Comparison of ENCODE assay signal across 9 mouse cellular contexts in genomic region chr13:90840530-90841212, GRCm38 (mm10).
A peak's percentile ranks its signal among the peaks of the same experiment; 100 is the strongest.
DNase-seq lines count a peak whose midpoint lies in the region; ATAC-seq and TF ChIP-seq lines count a peak whose summit lies in the region.
"Had no signal": no experiment of that assay in that cellular context is flagged by ENCODE, and none has a peak within 500 bp of the region (broad histone marks: within the 10 kb centered on the region; RNA-seq: fewer than 3 reads in every experiment).

No protein-coding gene starts in this region.

- H3K27me3 ChIP-seq in forebrain, embryonic 16.5 days (replicated peaks; ENCODE audit: control insufficient read depth, insufficient read depth, low read length): no peaks in the 10 kb centered on the region
- H3K27me3 ChIP-seq in intestine, postnatal 0 days (replicated peaks; ENCODE audit: control insufficient read depth, insufficient read depth, low read length): no peaks in the 10 kb centered on the region
- H3K27me3 ChIP-seq: megakaryocyte, embryonic 14.5 days had no signal

- H3K36me3 ChIP-seq in forebrain, embryonic 16.5 days (ENCODE audit: control insufficient read depth, insufficient read depth): no peaks in the 10 kb centered on the region
- H3K36me3 ChIP-seq in intestine, postnatal 0 days (ENCODE audit: control insufficient read depth, insufficient read depth): no peaks in the 10 kb centered on the region

- peak; percentile 9 to 49 for DNase-seq in frontal cortex, postnatal 36 days (ENCODE audit: low spot score in 2 of 2)
- DNase-seq in frontal cortex, postnatal 25 days (ENCODE audit: low spot score in 2 of 2): no peak
- DNase-seq in A20 (ENCODE audit: low read depth, low spot score): peak; percentile 76
- DNase-seq in brain, embryonic 18.5 days (ENCODE audit: low read depth, low spot score): peak; percentile 71
- DNase-seq in lung, postnatal 25 days (ENCODE audit: low spot score): peak; percentile 55
- peak; percentile 7 for DNase-seq in testis, postnatal 14 days (ENCODE audit: low spot score)

- no peak overlapping the region for H3K4me2 ChIP-seq in forebrain, embryonic 16.5 days (ENCODE audit: low read length)
- H3K4me2 ChIP-seq in intestine, postnatal 0 days (replicated peaks; ENCODE audit: low read depth): peak overlapping the region; percentile 24; the same call in 1 of the 2 replicates

- no peak overlapping the region for H3K27ac ChIP-seq in forebrain, embryonic 16.5 days (ENCODE audit: low read length)
- H3K27ac ChIP-seq in intestine, postnatal 0 days (ENCODE audit: low read depth, low read length): no peak overlapping the region

- H3K4me1 ChIP-seq in forebrain, embryonic 16.5 days (replicated peaks; ENCODE audit: control insufficient read depth, insufficient read depth, low read length): peaks cover 4% of the 10 kb centered on the region; the same call in 1 of the 2 replicates
- no peaks in the 10 kb centered on the region for H3K4me1 ChIP-seq in intestine, postnatal 0 days (replicated peaks; ENCODE audit: control insufficient read depth, insufficient read depth, low read length)

- ATAC-seq in forebrain, embryonic 16.5 days: peak; percentile 89
- ATAC-seq in intestine, postnatal 0 days: peak; percentile 95

- 50% methylated on average over 15 of the region's 15 CpGs for WGBS in forebrain, embryonic 16.5 days
- WGBS in intestine, postnatal 0 days: 43% methylated on average over 15 of the region's 15 CpGs

- H3K9me3 ChIP-seq in forebrain, embryonic 16.5 days (ENCODE audit: control insufficient read depth, low read length): no peaks in the 10 kb centered on the region
- H3K9me3 ChIP-seq in intestine, postnatal 0 days (ENCODE audit: control insufficient read depth): no peaks in the 10 kb centered on the region
- H3K9me3 ChIP-seq: megakaryocyte, embryonic 14.5 days had no signal

- no peak overlapping the region for H3K4me3 ChIP-seq in forebrain, embryonic 16.5 days (replicated peaks; ENCODE audit: low read length)
- H3K4me3 ChIP-seq in intestine, postnatal 0 days (ENCODE audit: low read depth, low read length): no peak overlapping the region
- H3K4me3 ChIP-seq: megakaryocyte, embryonic 14.5 days had no signal

- TF ChIP-seq CTCF in intestine, postnatal 0 days (IDR thresholded peaks at IDR 0.05; ENCODE audit: low read depth): peak; percentile 97

- no peak overlapping the region for H3K9ac ChIP-seq in forebrain, embryonic 16.5 days (replicated peaks; ENCODE audit: low read depth, low read length)
- H3K9ac ChIP-seq in intestine, postnatal 0 days (ENCODE audit: low read depth, low read length): no peak overlapping the region

Comparison
In these comparisons a context has a peak if more than half of its experiments do, and no peak if none do; other contexts are left out.
1. DNase-seq: peak in frontal cortex, postnatal 36 days (2 of 2), A20 (single experiment), brain, embryonic 18.5 days (single experiment), lung, postnatal 25 days (single experiment) and testis, postnatal 14 days (single experiment); none in frontal cortex, postnatal 25 days (0 of 2).